Mouse (Mus musculus) neural tube, embryonic 13.5 days (tissue): ENCODE measurements around the gene 5530401A14Rik. TPM values are rescaled to one million over a fixed set of nuclear protein-coding genes. Genes with fewer than 3 reads are reported as not detected.
A peak's percentile ranks its signal among the peaks of the same experiment; 100 is the strongest.

Experiments
- ATAC-seq: fragments of 200-750 bp; cut with Nextera tagmentation; 2 replicates; pipeline ENCODE4 v1.8.0; 2017; ENCODE audit warnings: low read depth, mild to moderate bottlenecking, moderate TSS enrichment, moderate library complexity
- H3K27ac ChIP-seq: fragments of 300-500 bp; sonication (generic); replicated peaks from 2 replicates; pipeline ENCODE4 v1.5.1; 2015; ENCODE audit warnings: moderate library complexity, mild to moderate bottlenecking, inconsistent platforms
- H3K27me3 ChIP-seq: fragments of 300-500 bp; sonication (generic); 2 replicates; pipeline ENCODE4 v1.6.1; 2015; ENCODE audit warnings: mild to moderate bottlenecking, inconsistent platforms
- H3K36me3 ChIP-seq: fragments of 300-500 bp; sonication (generic); 2 replicates; pipeline ENCODE4 v1.6.1; 2015; ENCODE audit warnings: mild to moderate bottlenecking, inconsistent platforms
- H3K4me1 ChIP-seq: fragments of 300-500 bp; sonication (generic); replicated peaks from 2 replicates; pipeline ENCODE4 v1.6.1; 2015; ENCODE audit warnings: inconsistent platforms
- H3K4me2 ChIP-seq: fragments of 300-500 bp; sonication (generic); 2 replicates; pipeline ENCODE4 v1.6.1; 2015; ENCODE audit warnings: inconsistent platforms, mild to moderate bottlenecking, moderate library complexity
- H3K4me3 ChIP-seq: fragments of 300-500 bp; sonication (generic); 2 replicates; pipeline ENCODE4 v1.5.1; 2015; ENCODE audit warnings: mild to moderate bottlenecking, inconsistent platforms
- H3K9ac ChIP-seq: fragments of 300-500 bp; sonication (generic); 2 replicates; pipeline ENCODE4 v1.6.1; 2015; ENCODE audit warnings: moderate library complexity, mild to moderate bottlenecking, inconsistent platforms
- H3K9me3 ChIP-seq: fragments of 300-500 bp; sonication (generic); 2 replicates; pipeline ENCODE4 v1.6.1; 2016; ENCODE audit warnings: inconsistent platforms
- WGBS: fragments of 180-500 bp; shearing (Covaris S2); methylation state at CpG from one replicate; pipeline ENCODE4 v1.1.7; 2015; 5-methylcytosine and 5-hydroxymethylcytosine counted together
- polyA plus RNA-seq: library from polyadenylated mRNA; unstranded; fragments of >200 nt; fragmentation: Nextera tagmentation; extraction: Ambion mirVana; gene quantifications from 2 replicates; pipeline ENCODE4 v1.2.1, GENCODE M21; 2015

The 5530401A14Rik gene
- polyA plus RNA-seq, 1 experiment from 2014 or later, result 0.27 TPM

- Histone ChIP-seq H3K9me3 (no peaks in the 10 kb centered on the region), H3K4me3 (no peak overlapping the region), H3K4me2 (no peak overlapping the region), H3K9ac (no peak overlapping the region), H3K36me3 (no peaks in the 10 kb centered on the region), H3K4me1 (peaks cover 16% of the 10 kb centered on the region), H3K27ac (peak overlapping the region; percentile 82), H3K27me3 (no peaks in the 10 kb centered on the region)
- WGBS, result 89% methylated on average over 6 of the region's 6 CpGs
- no peak for ATAC-seq
These were observed 36.0 kb downstream of the 5530401A14Rik start for GRCm38 (mm10) chr11:81896511-81896910.

GRCm38 (mm10) chr11:81897547-81898354 is 37.3 kb downstream of the 5530401A14Rik start:
- H3K27ac ChIP-seq, result peak overlapping the region; percentile 82
- 5% methylated on average over 8 of the region's 8 CpGs for WGBS
- H3K4me1 ChIP-seq, result peaks cover 16% of the 10 kb centered on the region
- no peaks in the 10 kb centered on the region for H3K36me3 ChIP-seq
- 0 out of 2 replicates have a peak overlapping the region, but pooled peaks have one; percentile 5 for H3K9ac ChIP-seq
- H3K4me3 ChIP-seq, result no peak overlapping the region
- peak; percentile 79 for ATAC-seq
- no peak overlapping the region for H3K4me2 ChIP-seq
- H3K9me3 ChIP-seq, result no peaks in the 10 kb centered on the region
- no peaks in the 10 kb centered on the region for H3K27me3 ChIP-seq

- H3K27ac ChIP-seq, result no peak overlapping the region
- no peak overlapping the region for H3K4me2 ChIP-seq
- H3K4me1 ChIP-seq, result peaks cover 10% of the 10 kb centered on the region
- H3K27me3 ChIP-seq, result no peaks in the 10 kb centered on the region
- no peaks in the 10 kb centered on the region for H3K9me3 ChIP-seq
- H3K9ac ChIP-seq, result no peak overlapping the region
- H3K36me3 ChIP-seq, result no peaks in the 10 kb centered on the region
- no peak for ATAC-seq
- no peak overlapping the region for H3K4me3 ChIP-seq
These were observed 41.8 kb downstream of the 5530401A14Rik start for GRCm38 (mm10) chr11:81902318-81902717.

- Histone ChIP-seq H3K9ac (no peak overlapping the region), H3K27ac (no peak overlapping the region), H3K4me3 (no peak overlapping the region), H3K4me2 (no peak overlapping the region), H3K9me3 (no peaks in the 10 kb centered on the region), H3K36me3 (no peaks in the 10 kb centered on the region), H3K4me1 (no peaks in the 10 kb centered on the region), H3K27me3 (no peaks in the 10 kb centered on the region)
- 92% methylated on average over 1 of the region's 1 CpGs for WGBS
- ATAC-seq, result no peak
These were observed 48.3 kb downstream of the 5530401A14Rik start for GRCm38 (mm10) chr11:81908760-81909159.

GRCm38 (mm10) chr11:81909397-81909894 is 49.0 kb downstream of the 5530401A14Rik start:
- Histone ChIP-seq H3K36me3 (no peaks in the 10 kb centered on the region), H3K4me2 (no peak overlapping the region), H3K9ac (no peak overlapping the region), H3K27ac (no peak overlapping the region), H3K4me1 (0 out of 2 replicates have a peak, but pooled peaks cover under 1% of the 10 kb centered on the region), H3K4me3 (no peak overlapping the region), H3K27me3 (no peaks in the 10 kb centered on the region), H3K9me3 (no peaks in the 10 kb centered on the region)
- no peak for ATAC-seq
- WGBS, result 69% methylated on average over 5 of the region's 5 CpGs

DNA sequence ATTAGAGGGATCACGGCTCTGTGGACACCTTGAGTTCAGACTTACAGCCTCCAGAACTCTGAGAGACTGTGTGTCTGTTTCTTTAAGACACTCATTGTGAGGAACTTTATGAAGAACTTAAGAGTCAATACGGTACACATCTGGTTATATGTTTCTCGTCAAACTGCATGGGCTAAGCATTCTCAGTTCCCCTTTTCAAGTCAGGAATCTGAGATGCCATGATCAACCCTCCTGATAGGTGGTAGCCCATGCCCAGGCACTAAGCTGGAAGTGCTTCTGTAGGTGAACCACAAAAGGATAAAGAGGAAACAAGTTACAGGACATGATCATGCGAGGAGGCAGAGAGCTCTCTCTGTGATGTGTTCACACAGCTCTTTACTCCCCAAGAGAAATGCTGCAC is 52.6 kb downstream of the 5530401A14Rik start:
- Histone ChIP-seq H3K9me3 (no peaks in the 10 kb centered on the region), H3K27ac (no peak overlapping the region), H3K27me3 (no peaks in the 10 kb centered on the region), H3K4me1 (peaks cover 20% of the 10 kb centered on the region), H3K4me2 (no peak overlapping the region), H3K9ac (no peak overlapping the region), H3K4me3 (no peak overlapping the region), H3K36me3 (no peaks in the 10 kb centered on the region)
- ATAC-seq, result no peak
- 92% methylated on average over 4 of the region's 4 CpGs for WGBS

GRCm38 (mm10) chr11:81915501-81915900 is 55.0 kb downstream of the 5530401A14Rik start:
- WGBS, result 32% methylated on average over 6 of the region's 6 CpGs
- Histone ChIP-seq H3K36me3 (no peaks in the 10 kb centered on the region), H3K27ac (peak overlapping the region; percentile 15; the same call in 1 of the 2 replicates), H3K4me2 (no peak overlapping the region), H3K9ac (no peak overlapping the region), H3K9me3 (no peaks in the 10 kb centered on the region), H3K4me3 (no peak overlapping the region), H3K4me1 (peaks cover 20% of the 10 kb centered on the region), H3K27me3 (no peaks in the 10 kb centered on the region)
- peak; percentile 53; the same call in 1 of the 2 replicates for ATAC-seq

- Histone ChIP-seq H3K9me3 (no peaks in the 10 kb centered on the region), H3K27ac (no peak overlapping the region), H3K9ac (no peak overlapping the region), H3K4me2 (no peak overlapping the region), H3K4me3 (no peak overlapping the region), H3K27me3 (no peaks in the 10 kb centered on the region), H3K36me3 (no peaks in the 10 kb centered on the region), H3K4me1 (no peaks in the 10 kb centered on the region)
- 85% methylated on average over 2 of the region's 2 CpGs for WGBS
- no peak for ATAC-seq
These were observed 62.6 kb downstream of the 5530401A14Rik start for GRCm38 (mm10) chr11:81923096-81923495.

DNA sequence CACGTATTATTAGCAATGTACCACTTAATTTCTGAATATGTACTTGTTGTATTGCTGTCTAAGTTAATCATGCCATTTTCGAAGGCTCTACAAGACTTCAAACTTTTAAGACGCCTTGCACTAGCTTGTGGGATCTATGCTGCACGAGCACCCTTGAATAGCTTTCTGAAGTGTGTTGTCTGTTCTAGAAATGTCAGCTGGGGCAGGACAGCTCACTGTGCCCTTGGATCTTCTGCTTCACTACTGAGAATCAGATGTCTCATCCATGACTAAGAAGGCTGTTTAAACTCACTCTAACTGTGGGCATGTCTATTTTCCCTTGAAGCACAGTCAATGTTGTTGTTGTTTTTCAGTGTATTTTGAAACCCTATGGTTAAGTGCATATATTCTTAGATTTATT is 63.2 kb downstream of the 5530401A14Rik start:
- H3K27me3 ChIP-seq, result no peaks in the 10 kb centered on the region
- H3K36me3 ChIP-seq, result no peaks in the 10 kb centered on the region
- WGBS, result 96% methylated on average over 4 of the region's 4 CpGs
- H3K4me2 ChIP-seq, result no peak overlapping the region
- H3K4me1 ChIP-seq, result no peaks in the 10 kb centered on the region
- no peak for ATAC-seq
- H3K9me3 ChIP-seq, result no peaks in the 10 kb centered on the region
- no peak overlapping the region for H3K4me3 ChIP-seq
- no peak overlapping the region for H3K9ac ChIP-seq
- no peak overlapping the region for H3K27ac ChIP-seq

DNA sequence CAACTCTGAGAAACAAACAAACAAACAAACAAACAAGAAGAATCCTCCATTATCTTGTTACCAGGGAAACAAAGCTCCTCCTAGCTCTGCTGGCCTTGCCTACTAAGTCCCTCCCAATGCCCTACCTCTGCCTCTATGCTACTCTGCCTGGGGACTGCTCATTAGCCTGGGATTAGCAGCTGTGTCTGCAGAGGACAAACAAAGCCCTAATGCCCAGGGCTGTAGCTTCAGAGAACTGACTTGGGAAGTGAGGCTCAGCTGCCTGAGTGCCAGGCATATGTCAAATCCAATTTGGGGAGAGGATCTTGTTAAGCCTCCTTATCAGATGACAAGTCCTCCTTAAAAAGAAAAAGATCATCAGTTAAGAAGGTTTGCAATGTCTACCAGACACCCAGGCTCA is 65.9 kb downstream of the 5530401A14Rik start:
- no peak for ATAC-seq
- Histone ChIP-seq H3K27me3 (no peaks in the 10 kb centered on the region), H3K9me3 (no peaks in the 10 kb centered on the region), H3K4me3 (no peak overlapping the region), H3K4me1 (no peaks in the 10 kb centered on the region), H3K27ac (no peak overlapping the region), H3K4me2 (no peak overlapping the region), H3K9ac (no peak overlapping the region), H3K36me3 (no peaks in the 10 kb centered on the region)

GRCm38 (mm10) chr11:81937516-81937915 is 77.0 kb downstream of the 5530401A14Rik start:
- no peak overlapping the region for H3K9ac ChIP-seq
- no peak for ATAC-seq
- no peak overlapping the region for H3K4me3 ChIP-seq
- H3K27me3 ChIP-seq, result no peaks in the 10 kb centered on the region
- H3K4me1 ChIP-seq, result no peaks in the 10 kb centered on the region
- H3K4me2 ChIP-seq, result no peak overlapping the region
- no peaks in the 10 kb centered on the region for H3K9me3 ChIP-seq
- H3K27ac ChIP-seq, result no peak overlapping the region
- no peaks in the 10 kb centered on the region for H3K36me3 ChIP-seq
- WGBS, result 87% methylated on average over 1 of the region's 1 CpGs

DNA sequence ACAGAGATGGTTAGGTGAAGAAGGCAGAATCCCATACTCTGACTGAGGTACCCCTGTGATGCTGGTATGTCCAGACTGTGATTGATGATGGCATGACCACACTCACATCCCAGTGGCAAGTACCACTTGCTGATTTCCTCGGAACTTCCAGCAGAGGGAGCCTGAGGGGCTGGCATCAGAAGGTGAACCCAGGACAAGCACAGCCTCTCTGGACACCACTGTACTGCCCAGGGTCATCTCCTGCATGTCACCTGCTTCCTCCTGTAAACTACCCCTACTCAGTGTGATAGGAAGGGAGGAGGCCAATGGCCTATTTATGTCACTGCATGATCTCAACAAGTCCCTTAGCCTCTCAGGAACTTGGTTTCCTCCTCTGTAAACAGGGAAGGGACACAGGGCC is 80.5 kb downstream of the 5530401A14Rik start:
- Histone ChIP-seq H3K9me3 (no peaks in the 10 kb centered on the region), H3K4me1 (no peaks in the 10 kb centered on the region), H3K27me3 (no peaks in the 10 kb centered on the region), H3K4me2 (no peak overlapping the region), H3K36me3 (no peaks in the 10 kb centered on the region), H3K9ac (no peak overlapping the region), H3K27ac (no peak overlapping the region), H3K4me3 (no peak overlapping the region)
- ATAC-seq, result no peak
- 14% methylated on average over 1 of the region's 1 CpGs for WGBS

DNA sequence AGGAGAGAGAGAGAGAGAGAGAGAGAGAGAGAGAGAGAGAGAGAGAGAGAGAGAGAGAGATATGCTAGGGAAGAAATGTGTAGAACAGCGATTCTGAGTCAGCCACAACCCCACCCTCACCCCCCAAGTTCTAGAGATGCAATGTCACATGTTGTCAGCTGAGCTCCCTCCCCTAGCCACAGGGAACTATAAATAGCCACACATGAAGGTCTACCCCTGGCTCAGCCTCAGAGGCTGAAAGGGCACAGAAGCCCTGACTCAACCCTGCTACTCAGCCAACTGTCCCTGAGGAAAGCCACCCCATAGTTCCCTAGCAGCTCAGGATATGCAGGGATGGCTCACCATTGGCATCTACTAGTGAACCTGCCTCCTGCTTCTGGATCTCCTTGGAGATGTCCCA is 81.7 kb downstream of the 5530401A14Rik start:
- Histone ChIP-seq H3K27ac (no peak overlapping the region), H3K36me3 (no peaks in the 10 kb centered on the region), H3K9me3 (no peaks in the 10 kb centered on the region), H3K4me3 (no peak overlapping the region), H3K27me3 (no peaks in the 10 kb centered on the region), H3K4me1 (no peaks in the 10 kb centered on the region), H3K9ac (no peak overlapping the region), H3K4me2 (no peak overlapping the region)
- WGBS, result 88% methylated on average over 1 of the region's 1 CpGs
- ATAC-seq, result no peak
